Mouse (Mus musculus): Measurements from ENCODE around the gene Taf11. TPM values are rescaled to one million over a fixed set of nuclear protein-coding genes. Genes with fewer than 3 reads are reported as not detected.

Gene Taf11
- 60.7 and 61.8 TPM in 2 replicates for total RNA-seq (2015)
- 29.6 and 30.4 TPM in 2 replicates for total RNA-seq (2017)

- ATAC-seq (replicated peaks; ENCODE audit: poor library complexity): peak; percentile 18
Observed at GRCm38 (mm10) chr17:27909622-27910500, at the start of gene Taf11. Gene Taf11 (minus strand): TSS chr17:27909844.

GRCm38 (mm10) chr17:27957649-27958048, 48.0 kb upstream of the Taf11 start:
- ATAC-seq (replicated peaks; ENCODE audit: poor library complexity): no peak

GRCm38 (mm10) chr17:27954629-27955402, 45.2 kb upstream of the Taf11 start:
- ATAC-seq (replicated peaks; ENCODE audit: poor library complexity): no peak

GRCm38 (mm10) chr17:27953136-27953535, 43.5 kb upstream of the Taf11 start:
- ATAC-seq (replicated peaks; ENCODE audit: poor library complexity): no peak

GRCm38 (mm10) chr17:27947155-27947554, 37.5 kb upstream of the Taf11 start:
- ATAC-seq (replicated peaks; ENCODE audit: poor library complexity): no peak

GRCm38 (mm10) chr17:27946371-27946770, 36.7 kb upstream of the Taf11 start:
- ATAC-seq (replicated peaks; ENCODE audit: poor library complexity): no peak

GRCm38 (mm10) chr17:27945546-27946216, 36.0 kb upstream of the Taf11 start:
- no peak for ATAC-seq (replicated peaks; ENCODE audit: poor library complexity)

- ATAC-seq (replicated peaks; ENCODE audit: poor library complexity): no peak
Observed at GRCm38 (mm10) chr17:27942131-27942530, 32.5 kb upstream of the Taf11 start.

GRCm38 (mm10) chr17:27941698-27942097, 32.1 kb upstream of the Taf11 start:
- no peak for ATAC-seq (replicated peaks; ENCODE audit: poor library complexity)

GRCm38 (mm10) chr17:27941178-27941577, 31.5 kb upstream of the Taf11 start:
- ATAC-seq (replicated peaks; ENCODE audit: poor library complexity): no peak

GRCm38 (mm10) chr17:27940352-27940751, 30.7 kb upstream of the Taf11 start:
- ATAC-seq (replicated peaks; ENCODE audit: poor library complexity): no peak

GRCm38 (mm10) chr17:27939028-27939427, 29.4 kb upstream of the Taf11 start:
- no peak for ATAC-seq (replicated peaks; ENCODE audit: poor library complexity)

GRCm38 (mm10) chr17:27938121-27938754, 28.6 kb upstream of the Taf11 start:
- no peak for ATAC-seq (replicated peaks; ENCODE audit: poor library complexity)

GRCm38 (mm10) chr17:27937054-27937615, 27.5 kb upstream of the Taf11 start:
- no peak for ATAC-seq (replicated peaks; ENCODE audit: poor library complexity)

GRCm38 (mm10) chr17:27935091-27935490, 25.4 kb upstream of the Taf11 start:
- peak; percentile 80 for ATAC-seq (replicated peaks; ENCODE audit: poor library complexity)

- ATAC-seq (replicated peaks; ENCODE audit: poor library complexity): no peak
Observed at GRCm38 (mm10) chr17:27934136-27934910, 24.7 kb upstream of the Taf11 start.

GRCm38 (mm10) chr17:27931826-27932225, 22.2 kb upstream of the Taf11 start:
- no peak for ATAC-seq (replicated peaks; ENCODE audit: poor library complexity)

GRCm38 (mm10) chr17:27930291-27930690, 20.6 kb upstream of the Taf11 start:
- no peak for ATAC-seq (replicated peaks; ENCODE audit: poor library complexity)

GRCm38 (mm10) chr17:27925504-27925903, 15.9 kb upstream of the Taf11 start:
- ATAC-seq (replicated peaks; ENCODE audit: poor library complexity): peak; percentile 89

- no peak for ATAC-seq (replicated peaks; ENCODE audit: poor library complexity)
Observed at GRCm38 (mm10) chr17:27925054-27925453, 15.4 kb upstream of the Taf11 start.
